Mouse (Mus musculus): ENCODE data around the gene Nptxr. TPM values are rescaled to one million over a fixed set of nuclear protein-coding genes. Genes with fewer than 3 reads are reported as not detected.
A peak's percentile ranks its signal among the peaks of the same experiment; 100 is the strongest.

Nptxr gene
- polyA plus RNA-seq, 1 experiment = 8.0 TPM

GRCm38 (mm10) chr15:79829431-79829830 is 24.9 kb upstream of the Nptxr start:
- TF ChIP-seq POLR2A (IDR thresholded peaks at IDR 0.05; ENCODE audit: insufficient read depth, low read length) = no peak
- TF ChIP-seq CTCF (IDR thresholded peaks at IDR 0.05; ENCODE audit: low read depth, low read length) = no peak
- no peak for TF ChIP-seq EP300 (IDR thresholded peaks at IDR 0.05; ENCODE audit: insufficient read depth, low read depth, low read length)
- Histone ChIP-seq H3K27ac (ENCODE audit: insufficient read depth, low read length) (no peak overlapping the region), H3K9me3 (replicated peaks; ENCODE audit: control insufficient read depth, insufficient read depth, low read length, poor library complexity, severe bottlenecking) (no peaks in the 10 kb centered on the region), H3K27me3 (ENCODE audit: control insufficient read depth, insufficient read depth, low read length, poor library complexity, severe bottlenecking) (no peaks in the 10 kb centered on the region), H3K9ac (ENCODE audit: low read depth, poor library complexity, severe bottlenecking) (no peak overlapping the region), H3K4me3 (ENCODE audit: low read depth, low read length) (no peak overlapping the region), H3K4me1 (ENCODE audit: control insufficient read depth, insufficient read depth, low read length) (peaks cover 6% of the 10 kb centered on the region), H3K36me3 (ENCODE audit: control insufficient read depth, insufficient read depth, low read length, poor library complexity, severe bottlenecking) (peaks cover 3% of the 10 kb centered on the region; the same call in 1 of the 2 replicates)

- Histone ChIP-seq H3K9ac (ENCODE audit: low read depth, poor library complexity, severe bottlenecking) (peak overlapping the region; percentile 5; the same call in 1 of the 2 replicates), H3K27me3 (ENCODE audit: control insufficient read depth, insufficient read depth, low read length, poor library complexity, severe bottlenecking) (no peaks in the 10 kb centered on the region), H3K36me3 (ENCODE audit: control insufficient read depth, insufficient read depth, low read length, poor library complexity, severe bottlenecking) (peaks cover 3% of the 10 kb centered on the region; the same call in 1 of the 2 replicates), H3K27ac (ENCODE audit: insufficient read depth, low read length) (no peak overlapping the region), H3K4me3 (ENCODE audit: low read depth, low read length) (peak overlapping the region; percentile 45), H3K4me1 (ENCODE audit: control insufficient read depth, insufficient read depth, low read length) (peaks cover 6% of the 10 kb centered on the region), H3K9me3 (replicated peaks; ENCODE audit: control insufficient read depth, insufficient read depth, low read length, poor library complexity, severe bottlenecking) (no peaks in the 10 kb centered on the region)
- TF ChIP-seq POLR2A (IDR thresholded peaks at IDR 0.05; ENCODE audit: insufficient read depth, low read length) (no peak), EP300 (IDR thresholded peaks at IDR 0.05; ENCODE audit: insufficient read depth, low read depth, low read length) (no peak), CTCF (IDR thresholded peaks at IDR 0.05; ENCODE audit: low read depth, low read length) (peak; percentile 67)
These were observed 23.9 kb upstream of the Nptxr start for GRCm38 (mm10) chr15:79828366-79829035.

GRCm38 (mm10) chr15:79827778-79828210 is 23.2 kb upstream of the Nptxr start:
- no peak overlapping the region for H3K4me3 ChIP-seq (ENCODE audit: low read depth, low read length)
- no peaks in the 10 kb centered on the region for H3K27me3 ChIP-seq (ENCODE audit: control insufficient read depth, insufficient read depth, low read length, poor library complexity, severe bottlenecking)
- no peaks in the 10 kb centered on the region for H3K9me3 ChIP-seq (replicated peaks; ENCODE audit: control insufficient read depth, insufficient read depth, low read length, poor library complexity, severe bottlenecking)
- no peak overlapping the region for H3K9ac ChIP-seq (ENCODE audit: low read depth, poor library complexity, severe bottlenecking)
- TF ChIP-seq EP300 (IDR thresholded peaks at IDR 0.05; ENCODE audit: insufficient read depth, low read depth, low read length) = no peak
- TF ChIP-seq POLR2A (IDR thresholded peaks at IDR 0.05; ENCODE audit: insufficient read depth, low read length) = no peak
- no peak for TF ChIP-seq CTCF (IDR thresholded peaks at IDR 0.05; ENCODE audit: low read depth, low read length)
- H3K4me1 ChIP-seq (ENCODE audit: control insufficient read depth, insufficient read depth, low read length) = peaks cover 6% of the 10 kb centered on the region
- no peak overlapping the region for H3K27ac ChIP-seq (ENCODE audit: insufficient read depth, low read length)
- peaks cover 3% of the 10 kb centered on the region; the same call in 1 of the 2 replicates for H3K36me3 ChIP-seq (ENCODE audit: control insufficient read depth, insufficient read depth, low read length, poor library complexity, severe bottlenecking)

- H3K9ac ChIP-seq (ENCODE audit: low read depth, poor library complexity, severe bottlenecking) = no peak overlapping the region
- no peak overlapping the region for H3K27ac ChIP-seq (ENCODE audit: insufficient read depth, low read length)
- H3K4me1 ChIP-seq (ENCODE audit: control insufficient read depth, insufficient read depth, low read length) = peaks cover 6% of the 10 kb centered on the region
- no peaks in the 10 kb centered on the region for H3K27me3 ChIP-seq (ENCODE audit: control insufficient read depth, insufficient read depth, low read length, poor library complexity, severe bottlenecking)
- H3K9me3 ChIP-seq (replicated peaks; ENCODE audit: control insufficient read depth, insufficient read depth, low read length, poor library complexity, severe bottlenecking) = no peaks in the 10 kb centered on the region
- H3K4me3 ChIP-seq (ENCODE audit: low read depth, low read length) = no peak overlapping the region
- TF ChIP-seq CTCF (IDR thresholded peaks at IDR 0.05; ENCODE audit: low read depth, low read length) = no peak
- no peak for TF ChIP-seq EP300 (IDR thresholded peaks at IDR 0.05; ENCODE audit: insufficient read depth, low read depth, low read length)
- no peak for TF ChIP-seq POLR2A (IDR thresholded peaks at IDR 0.05; ENCODE audit: insufficient read depth, low read length)
- H3K36me3 ChIP-seq (ENCODE audit: control insufficient read depth, insufficient read depth, low read length, poor library complexity, severe bottlenecking) = peaks cover 3% of the 10 kb centered on the region; the same call in 1 of the 2 replicates
These were observed 22.7 kb upstream of the Nptxr start for GRCm38 (mm10) chr15:79827061-79827777.

GRCm38 (mm10) chr15:79826221-79826935 is 21.8 kb upstream of the Nptxr start:
- no peaks in the 10 kb centered on the region for H3K9me3 ChIP-seq (replicated peaks; ENCODE audit: control insufficient read depth, insufficient read depth, low read length, poor library complexity, severe bottlenecking)
- H3K4me1 ChIP-seq (ENCODE audit: control insufficient read depth, insufficient read depth, low read length) = peaks cover 6% of the 10 kb centered on the region
- H3K36me3 ChIP-seq (ENCODE audit: control insufficient read depth, insufficient read depth, low read length, poor library complexity, severe bottlenecking) = 0 out of 2 replicates have a peak, but pooled peaks cover 3% of the 10 kb centered on the region
- TF ChIP-seq EP300 (IDR thresholded peaks at IDR 0.05; ENCODE audit: insufficient read depth, low read depth, low read length) (no peak), POLR2A (IDR thresholded peaks at IDR 0.05; ENCODE audit: insufficient read depth, low read length) (no peak), CTCF (IDR thresholded peaks at IDR 0.05; ENCODE audit: low read depth, low read length) (no peak)
- no peak overlapping the region for H3K9ac ChIP-seq (ENCODE audit: low read depth, poor library complexity, severe bottlenecking)
- H3K27ac ChIP-seq (ENCODE audit: insufficient read depth, low read length) = no peak overlapping the region
- H3K27me3 ChIP-seq (ENCODE audit: control insufficient read depth, insufficient read depth, low read length, poor library complexity, severe bottlenecking) = no peaks in the 10 kb centered on the region
- no peak overlapping the region for H3K4me3 ChIP-seq (ENCODE audit: low read depth, low read length)
